Mouse (Mus musculus): ENCODE data around the gene Spocd1.

Spocd1 gene

DNA sequence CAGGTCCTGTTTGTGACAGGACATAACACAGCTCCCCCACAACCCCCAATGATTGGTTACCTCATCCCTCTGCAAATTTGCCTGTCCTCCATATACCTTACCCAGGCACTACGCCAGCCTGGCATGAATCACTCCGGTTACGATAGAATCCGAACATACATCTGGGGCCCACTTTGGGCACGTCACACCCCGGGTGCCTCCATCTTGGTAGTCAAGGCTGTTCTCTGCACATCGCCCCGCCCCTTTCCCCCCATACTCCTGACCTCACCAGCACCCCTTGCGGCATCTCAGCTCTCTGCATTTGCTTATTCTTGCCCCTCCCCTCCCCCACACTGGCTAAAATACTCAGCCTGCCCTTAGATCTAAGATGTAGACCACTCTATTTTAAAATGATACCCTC, 76.5 kb downstream of the Spocd1 start:
- DNase-seq (ENCODE audit: extremely low read depth, low read depth): no peak

DNA sequence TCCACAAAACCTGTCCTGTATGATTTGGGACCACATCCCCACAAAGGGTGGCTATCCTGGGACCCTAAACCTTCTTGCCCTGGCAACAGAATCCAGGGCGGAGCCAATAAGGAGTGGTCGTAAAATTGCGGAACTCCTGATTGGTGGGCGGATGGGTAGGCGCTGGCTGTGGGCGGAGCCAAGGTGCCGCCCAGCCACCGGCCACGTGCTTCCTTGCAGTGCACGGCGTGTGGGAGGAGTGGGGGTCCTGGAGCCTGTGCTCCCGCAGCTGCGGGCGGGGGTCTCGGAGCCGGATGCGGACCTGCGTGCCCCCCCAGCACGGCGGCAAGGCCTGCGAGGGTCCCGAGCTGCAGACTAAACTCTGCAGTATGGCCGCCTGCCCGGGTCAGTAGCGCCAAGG, 77.5 kb downstream of the Spocd1 start:
- DNase-seq (ENCODE audit: extremely low read depth, low read depth): peak; percentile 46

All from MEL-GATA-1-ER (cell line).